Mouse (Mus musculus) heart, adult 11 months (tissue): ENCODE results near the gene Ndnf.

Source experiments
- DNase-seq: peaks from one replicate; pipeline ENCODE4 v3.0.0; 2022

Gene Ndnf

GRCm38 (mm10) chr6:65758214-65758613 lies 86.8 kb downstream of the Ndnf start:
- no peak for DNase-seq

GRCm38 (mm10) chr6:65759174-65759573 lies 87.8 kb downstream of the Ndnf start:
- no peak for DNase-seq

- no peak for DNase-seq
These were observed 88.7 kb downstream of the Ndnf start for GRCm38 (mm10) chr6:65760073-65760472.
